8 mouse cellular contexts compared by ENCODE assay signal in the genomic region with DNA sequence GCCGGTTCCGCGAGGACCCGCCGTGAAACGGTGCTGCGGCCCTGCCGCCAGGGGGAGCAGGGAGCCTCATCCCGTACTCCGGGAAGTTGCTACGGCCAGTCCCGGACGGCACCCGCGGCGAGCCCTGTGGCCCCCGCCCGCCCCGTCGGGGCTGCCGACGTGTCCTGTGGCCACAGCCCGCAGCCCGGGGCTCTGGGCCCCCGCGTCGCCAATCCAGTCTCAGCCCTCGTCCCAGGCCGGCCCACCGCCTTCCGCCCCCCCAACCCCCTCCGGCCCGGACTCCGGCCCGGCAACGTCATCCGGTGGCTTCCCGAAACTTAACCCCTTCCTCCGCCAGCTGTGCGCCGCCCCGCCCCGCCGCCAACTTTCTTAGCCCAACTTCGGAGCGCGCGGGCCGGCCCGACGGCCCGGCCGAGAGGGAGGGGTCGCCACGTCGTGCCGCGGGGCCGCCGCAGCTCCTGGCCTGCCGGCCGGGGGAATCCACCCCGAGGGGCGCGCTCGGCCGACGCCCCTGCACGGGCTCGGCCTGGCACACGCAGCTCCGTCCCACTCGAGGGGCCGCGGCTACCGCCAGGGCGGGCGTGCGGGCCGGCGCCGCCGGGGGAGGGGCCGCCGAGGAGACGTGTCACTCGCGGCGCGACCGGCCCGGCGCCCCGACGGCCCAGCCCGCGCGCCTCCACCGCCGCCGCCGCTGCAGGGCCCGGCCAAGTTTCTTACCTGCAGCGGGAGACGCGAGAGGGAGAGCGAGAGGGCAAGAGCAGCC. TPM values are rescaled to one million over a fixed set of nuclear protein-coding genes. Genes with fewer than 3 reads are reported as not detected.
DNase-seq lines count a peak whose midpoint lies in the region; ATAC-seq lines count a peak whose summit lies in the region.

No protein-coding gene starts in this region.

- H3K4me2 ChIP-seq in hindbrain, embryonic 12.5 days (replicated peaks): peak overlapping the region; percentile 59

- peak overlapping the region; percentile 91 for H3K4me3 ChIP-seq in hindbrain, embryonic 12.5 days

- ATAC-seq in hindbrain, embryonic 12.5 days (ENCODE audit: low FRiP score): peak; percentile 45

- DNase-seq in R1 (ENCODE audit: low read depth, low spot score): peak; percentile 62
- DNase-seq in cerebellum, postnatal 14 days: peak; percentile 78 to 86
- DNase-seq in frontal cortex, postnatal 14 days (ENCODE audit: low spot score in 2 of 2): peak; percentile 56 to 64
- DNase-seq in layer of hippocampus, postnatal 25 days (ENCODE audit: extremely low spot score in 1 of 2, low spot score in 1 of 2): peak; percentile 63 to 69
- DNase-seq in lung, postnatal 25 days (ENCODE audit: low spot score): peak; percentile 87
- peak; percentile 33 for DNase-seq in retina, adult 2 months (ENCODE audit: low read depth, low spot score)
- DNase-seq in thymus, postnatal 36 days: peak; percentile 84 to 85

- H3K27me3 ChIP-seq in hindbrain, embryonic 12.5 days: no peaks in the 10 kb centered on the region

- peak overlapping the region; percentile 88 for H3K27ac ChIP-seq in hindbrain, embryonic 12.5 days

- H3K9me3 ChIP-seq in hindbrain, embryonic 12.5 days (replicated peaks): no peaks in the 10 kb centered on the region

- peak overlapping the region; percentile 87 for H3K9ac ChIP-seq in hindbrain, embryonic 12.5 days

- no peaks in the 10 kb centered on the region for H3K36me3 ChIP-seq in hindbrain, embryonic 12.5 days

- WGBS in hindbrain, embryonic 12.5 days: under 1% methylated on average over 54 of the region's 107 CpGs

- peaks cover 23% of the 10 kb centered on the region for H3K4me1 ChIP-seq in hindbrain, embryonic 12.5 days

RNA-seq across cellular contexts. Expression of a gene that starts 0.6 kb away (rescaled TPM):
- polyA plus RNA-seq in hindbrain, embryonic 12.5 days (2016; fragmentation: Nextera tagmentation; extraction: Ambion mirVana): 60.7 and 61.6 TPM in 2 replicates
- total RNA-seq in layer of hippocampus, postnatal 25 days (2021): 10 to 100 TPM; 61.6 to 72.9 TPM

RNA-seq across cellular contexts. Expression of a gene that starts 22.4 kb away (rescaled TPM):
- not detected in 2 replicates for polyA plus RNA-seq in hindbrain, embryonic 12.5 days (2016; fragmentation: Nextera tagmentation; extraction: Ambion mirVana)
- not detected for total RNA-seq in layer of hippocampus, postnatal 25 days (2021)

Comparison
In these comparisons a context has a peak if more than half of its experiments do, and no peak if none do; other contexts are left out.
1. Peak in every context shown above with its lines: DNase-seq, ATAC-seq, H3K4me3 ChIP-seq and H3K27ac ChIP-seq.
2. DNase-seq: peak in every context shown above with its lines; median percentile 87 in lung, postnatal 25 days; 84 in thymus, postnatal 36 days; 82 in cerebellum, postnatal 14 days; 66 in layer of hippocampus, postnatal 25 days; 62 in R1; 60 in frontal cortex, postnatal 14 days; 33 in retina, adult 2 months.